Mouse (Mus musculus): ENCODE data around the gene Lrig1.

DNA sequence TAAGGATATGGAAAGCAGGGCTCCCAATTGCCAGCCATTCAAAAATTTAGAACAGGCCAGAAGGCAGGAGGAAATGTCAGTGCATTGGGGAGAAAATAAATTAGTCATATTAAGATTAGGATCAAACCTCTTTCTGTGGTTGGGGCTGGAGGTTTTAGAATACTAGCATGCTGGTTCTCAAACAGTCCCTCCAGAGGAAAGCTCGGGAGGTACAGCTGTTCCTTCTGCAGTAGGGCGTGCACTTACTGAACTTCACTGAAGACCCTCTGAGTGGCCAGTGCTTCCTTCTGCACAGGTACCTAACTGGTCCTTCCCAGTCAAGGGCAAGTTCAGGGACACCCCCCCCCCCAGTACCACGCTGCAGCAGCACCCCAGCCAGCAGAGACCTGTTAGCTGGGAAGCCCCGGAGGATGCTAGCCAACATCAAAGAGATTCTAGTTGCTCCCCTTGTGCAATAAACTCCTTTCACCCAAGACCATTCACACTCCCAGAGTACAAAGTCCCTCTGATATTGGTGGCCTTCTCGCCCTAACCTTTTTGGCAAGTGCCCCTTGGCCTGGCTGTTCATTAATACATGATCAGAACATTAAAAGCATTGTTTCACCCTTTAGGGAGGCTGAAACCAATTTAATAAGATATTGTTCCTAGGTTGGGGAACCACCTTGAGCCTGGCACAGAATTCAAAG lies 19.1 kb downstream of the Lrig1 start:
- TF ChIP-seq CTCF (IDR thresholded peaks at IDR 0.05; ENCODE audit: low read depth) (peak; percentile 28), EP300 (optimal IDR thresholded peaks at IDR 0.05) (no peak)
